Mouse (Mus musculus) midbrain, embryonic 13.5 days (tissue): ENCODE measurements around the gene Xrra1. TPM values are rescaled to one million over a fixed set of nuclear protein-coding genes. Genes with fewer than 3 reads are reported as not detected.
"Not testable (repeated sequence)": the region's sequence is repeated elsewhere in the genome, so short reads cannot be mapped to it uniquely, and the experiment has no call there.

Source experiments
- ATAC-seq: fragments of 200-750 bp; cut with Nextera tagmentation; 2 replicates; pipeline ENCODE4 v1.8.0; 2017; ENCODE audit warnings: mild to moderate bottlenecking, moderate TSS enrichment, moderate library complexity
- H3K27ac ChIP-seq: fragments of 300-500 bp; sonication (generic); 2 replicates; pipeline ENCODE4 v1.5.1; 2015; ENCODE audit warnings: inconsistent platforms, mild to moderate bottlenecking, moderate library complexity
- H3K27me3 ChIP-seq: fragments of 300-500 bp; sonication (generic); 2 replicates; pipeline ENCODE4 v1.6.1; 2015; ENCODE audit warnings: mild to moderate bottlenecking, inconsistent platforms
- H3K36me3 ChIP-seq: fragments of 300-500 bp; sonication (generic); 2 replicates; pipeline ENCODE4 v1.6.1; 2015; ENCODE audit warnings: mild to moderate bottlenecking, inconsistent platforms
- H3K4me1 ChIP-seq: fragments of 300-500 bp; sonication (generic); replicated peaks from 2 replicates; pipeline ENCODE4 v1.6.1; 2015; ENCODE audit warnings: inconsistent platforms
- H3K4me2 ChIP-seq: fragments of 300-500 bp; sonication (generic); replicated peaks from 2 replicates; pipeline ENCODE4 v1.6.1; 2015; ENCODE audit warnings: moderate library complexity, mild to moderate bottlenecking, inconsistent platforms
- H3K4me3 ChIP-seq: fragments of 300-500 bp; sonication (generic); replicated peaks from 2 replicates; pipeline ENCODE4 v1.5.1; 2015; ENCODE audit warnings: mild to moderate bottlenecking, inconsistent platforms
- H3K9ac ChIP-seq: fragments of 300-500 bp; sonication (generic); replicated peaks from 2 replicates; pipeline ENCODE4 v1.6.1; 2015; ENCODE audit warnings: mild to moderate bottlenecking, inconsistent platforms
- H3K9me3 ChIP-seq: fragments of 300-500 bp; sonication (generic); 2 replicates; pipeline ENCODE4 v1.6.1; 2016; ENCODE audit warnings: mild to moderate bottlenecking, inconsistent platforms
- WGBS: fragments of 180-500 bp; shearing (Covaris S2); methylation state at CpG from one replicate; pipeline ENCODE4 v1.1.7; 2015; 5-methylcytosine and 5-hydroxymethylcytosine counted together
- polyA plus RNA-seq: library from polyadenylated mRNA; unstranded; fragments of >200 nt; fragmentation: Nextera tagmentation; extraction: Ambion mirVana; gene quantifications from 2 replicates; pipeline ENCODE4 v1.2.1, GENCODE M21; 2015

The Xrra1 gene
- polyA plus RNA-seq, 1 experiment from 2014 or later: 0.62 TPM

GRCm38 (mm10) chr7:99944520-99944919, 85.6 kb downstream of the Xrra1 start:
- Histone ChIP-seq H3K27ac (no peak overlapping the region), H3K36me3 (peaks cover 73% of the 10 kb centered on the region), H3K4me2 (no peak overlapping the region), H3K9me3 (no peaks in the 10 kb centered on the region), H3K4me3 (no peak overlapping the region), H3K27me3 (no peaks in the 10 kb centered on the region), H3K9ac (no peak overlapping the region), H3K4me1 (no peaks in the 10 kb centered on the region)
- ATAC-seq: no peak
- 99% methylated on average over 3 of the region's 3 CpGs for WGBS

GRCm38 (mm10) chr7:99945012-99945411, 86.1 kb downstream of the Xrra1 start:
- ATAC-seq, H3K9me3 ChIP-seq, H3K27me3 ChIP-seq, H3K4me3 ChIP-seq, H3K9ac ChIP-seq, H3K4me1 ChIP-seq, H3K27ac ChIP-seq, H3K4me2 ChIP-seq: not testable (repeated sequence)
- 94% methylated on average over 22 of the region's 22 CpGs for WGBS
- peaks cover 72% of the 10 kb centered on the region for H3K36me3 ChIP-seq

DNA sequence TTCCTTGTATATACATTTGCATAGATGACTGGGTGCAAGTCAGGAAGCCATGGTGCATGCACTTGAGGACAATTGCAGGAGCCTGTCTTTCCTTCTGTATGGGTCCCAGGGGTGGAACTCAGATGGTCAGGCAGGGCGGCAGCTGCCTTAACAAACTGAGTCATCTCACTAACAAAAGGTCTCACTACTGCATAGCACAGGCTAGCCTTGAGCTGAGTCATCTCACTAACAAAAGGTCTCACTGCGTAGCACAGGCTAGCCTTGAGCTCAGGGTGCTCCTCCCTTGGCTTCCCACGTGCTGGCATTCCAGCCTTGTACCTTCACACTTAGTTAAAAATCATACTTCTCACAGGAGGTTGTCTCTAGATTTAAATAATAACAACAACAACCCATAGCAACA, 87.0 kb downstream of the Xrra1 start:
- 97% methylated on average over 3 of the region's 3 CpGs for WGBS
- no peak overlapping the region for H3K4me2 ChIP-seq
- H3K9ac ChIP-seq: no peak overlapping the region
- no peak overlapping the region for H3K4me3 ChIP-seq
- no peaks in the 10 kb centered on the region for H3K4me1 ChIP-seq
- H3K36me3 ChIP-seq: peaks cover 63% of the 10 kb centered on the region
- no peaks in the 10 kb centered on the region for H3K9me3 ChIP-seq
- ATAC-seq: no peak
- H3K27ac ChIP-seq: no peak overlapping the region
- H3K27me3 ChIP-seq: no peaks in the 10 kb centered on the region

DNA sequence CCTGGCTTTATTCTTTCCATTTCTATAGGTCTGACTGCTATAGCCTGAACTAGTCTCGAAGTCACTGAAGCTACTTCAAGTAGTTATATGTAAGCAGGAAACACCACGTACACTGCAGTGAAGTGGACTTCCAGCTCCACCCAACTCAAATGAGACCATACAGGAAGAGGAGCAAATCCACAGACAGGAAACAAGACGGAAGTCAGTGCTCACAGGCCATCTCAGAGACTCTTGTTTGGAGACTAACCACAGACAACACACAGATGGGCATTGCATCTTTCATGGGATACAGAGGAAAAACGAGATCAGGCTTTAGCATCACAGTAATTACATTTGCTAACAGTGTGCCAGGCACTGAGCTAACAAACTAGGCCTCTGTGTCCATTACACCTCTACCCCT, 87.4 kb downstream of the Xrra1 start:
- no peak overlapping the region for H3K4me2 ChIP-seq
- peaks cover 60% of the 10 kb centered on the region for H3K36me3 ChIP-seq
- H3K4me3 ChIP-seq: no peak overlapping the region
- H3K27ac ChIP-seq: no peak overlapping the region
- WGBS: 94% methylated on average over 4 of the region's 4 CpGs
- H3K9me3 ChIP-seq: no peaks in the 10 kb centered on the region
- no peaks in the 10 kb centered on the region for H3K4me1 ChIP-seq
- no peak for ATAC-seq
- no peak overlapping the region for H3K9ac ChIP-seq
- H3K27me3 ChIP-seq: no peaks in the 10 kb centered on the region

- H3K4me3 ChIP-seq: no peak overlapping the region
- WGBS: 87% methylated on average over 9 of the region's 9 CpGs
- H3K27ac ChIP-seq: no peak overlapping the region
- no peaks in the 10 kb centered on the region for H3K9me3 ChIP-seq
- no peak overlapping the region for H3K4me2 ChIP-seq
- peaks cover 62% of the 10 kb centered on the region for H3K36me3 ChIP-seq
- no peak overlapping the region for H3K9ac ChIP-seq
- H3K27me3 ChIP-seq: no peaks in the 10 kb centered on the region
- H3K4me1 ChIP-seq: no peaks in the 10 kb centered on the region
- no peak for ATAC-seq
Observed at GRCm38 (mm10) chr7:99947329-99947728, 88.4 kb downstream of the Xrra1 start.

- Histone ChIP-seq H3K36me3 (peaks cover 13% of the 10 kb centered on the region; the same call in 1 of the 2 replicates), H3K9ac (no peak overlapping the region), H3K27ac (no peak overlapping the region), H3K4me1 (0 out of 2 replicates have a peak, but pooled peaks cover 4% of the 10 kb centered on the region), H3K4me2 (no peak overlapping the region), H3K27me3 (no peaks in the 10 kb centered on the region), H3K4me3 (no peak overlapping the region), H3K9me3 (no peaks in the 10 kb centered on the region)
- WGBS: 94% methylated on average over 6 of the region's 6 CpGs
- no peak for ATAC-seq
Observed at GRCm38 (mm10) chr7:99953442-99954098, 94.7 kb downstream of the Xrra1 start.

GRCm38 (mm10) chr7:99954212-99954611, 95.3 kb downstream of the Xrra1 start:
- Histone ChIP-seq H3K36me3 (peaks cover 13% of the 10 kb centered on the region; the same call in 1 of the 2 replicates), H3K27ac (no peak overlapping the region), H3K4me1 (0 out of 2 replicates have a peak, but pooled peaks cover 4% of the 10 kb centered on the region), H3K4me2 (no peak overlapping the region), H3K9me3 (no peaks in the 10 kb centered on the region), H3K4me3 (no peak overlapping the region), H3K27me3 (no peaks in the 10 kb centered on the region), H3K9ac (no peak overlapping the region)
- no peak for ATAC-seq
- 98% methylated on average over 8 of the region's 8 CpGs for WGBS

- no peak overlapping the region for H3K4me2 ChIP-seq
- 97% methylated on average over 7 of the region's 7 CpGs for WGBS
- no peaks in the 10 kb centered on the region for H3K27me3 ChIP-seq
- no peak overlapping the region for H3K4me3 ChIP-seq
- H3K27ac ChIP-seq: no peak overlapping the region
- ATAC-seq: no peak
- H3K9ac ChIP-seq: no peak overlapping the region
- H3K36me3 ChIP-seq: peaks cover 9% of the 10 kb centered on the region; the same call in 1 of the 2 replicates
- H3K4me1 ChIP-seq: 0 out of 2 replicates have a peak, but pooled peaks cover 4% of the 10 kb centered on the region
- H3K9me3 ChIP-seq: no peaks in the 10 kb centered on the region
Observed at GRCm38 (mm10) chr7:99956095-99956494, 97.2 kb downstream of the Xrra1 start.

- Histone ChIP-seq H3K4me2 (no peak overlapping the region), H3K27ac (no peak overlapping the region), H3K4me1 (0 out of 2 replicates have a peak, but pooled peaks cover 4% of the 10 kb centered on the region), H3K27me3 (no peaks in the 10 kb centered on the region), H3K9me3 (no peaks in the 10 kb centered on the region), H3K36me3 (peaks cover 5% of the 10 kb centered on the region; the same call in 1 of the 2 replicates), H3K9ac (no peak overlapping the region), H3K4me3 (no peak overlapping the region)
- 80% methylated on average over 12 of the region's 12 CpGs for WGBS
- no peak for ATAC-seq
Observed at GRCm38 (mm10) chr7:99957226-99957965, 98.5 kb downstream of the Xrra1 start.

DNA sequence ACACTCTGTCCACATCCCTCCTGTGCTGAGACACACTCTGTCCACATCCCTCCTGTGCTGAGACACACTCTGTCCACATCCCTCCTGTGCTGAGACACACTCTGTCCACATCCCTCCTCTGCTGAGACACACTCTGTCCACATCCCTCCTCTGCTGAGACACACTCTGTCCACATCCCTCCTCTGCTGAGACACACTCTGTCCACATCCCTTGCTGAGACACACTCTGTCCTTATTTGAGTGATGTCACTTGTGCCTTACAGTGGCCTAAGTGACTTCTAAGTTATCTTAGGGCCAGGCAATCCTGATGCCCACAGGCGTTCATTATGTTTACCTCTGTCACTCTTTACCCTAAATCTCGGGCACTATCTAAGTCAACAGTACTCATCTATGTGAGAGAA, 101.7 kb downstream of the Xrra1 start:
- H3K9ac ChIP-seq, H3K27ac ChIP-seq, H3K4me2 ChIP-seq, H3K27me3 ChIP-seq, H3K36me3 ChIP-seq, ATAC-seq, H3K9me3 ChIP-seq, H3K4me3 ChIP-seq: not testable (repeated sequence)
- WGBS: 88% methylated on average over 2 of the region's 2 CpGs
- peaks cover 18% of the 10 kb centered on the region for H3K4me1 ChIP-seq

- Histone ChIP-seq H3K27ac (no peak overlapping the region), H3K27me3 (no peaks in the 10 kb centered on the region), H3K9ac (no peak overlapping the region), H3K36me3 (no peaks in the 10 kb centered on the region), H3K9me3 (no peaks in the 10 kb centered on the region), H3K4me3 (no peak overlapping the region), H3K4me2 (no peak overlapping the region), H3K4me1 (peaks cover 28% of the 10 kb centered on the region)
- 94% methylated on average over 2 of the region's 2 CpGs for WGBS
- ATAC-seq: no peak
Observed at GRCm38 (mm10) chr7:99961518-99961917, 102.6 kb downstream of the Xrra1 start.

DNA sequence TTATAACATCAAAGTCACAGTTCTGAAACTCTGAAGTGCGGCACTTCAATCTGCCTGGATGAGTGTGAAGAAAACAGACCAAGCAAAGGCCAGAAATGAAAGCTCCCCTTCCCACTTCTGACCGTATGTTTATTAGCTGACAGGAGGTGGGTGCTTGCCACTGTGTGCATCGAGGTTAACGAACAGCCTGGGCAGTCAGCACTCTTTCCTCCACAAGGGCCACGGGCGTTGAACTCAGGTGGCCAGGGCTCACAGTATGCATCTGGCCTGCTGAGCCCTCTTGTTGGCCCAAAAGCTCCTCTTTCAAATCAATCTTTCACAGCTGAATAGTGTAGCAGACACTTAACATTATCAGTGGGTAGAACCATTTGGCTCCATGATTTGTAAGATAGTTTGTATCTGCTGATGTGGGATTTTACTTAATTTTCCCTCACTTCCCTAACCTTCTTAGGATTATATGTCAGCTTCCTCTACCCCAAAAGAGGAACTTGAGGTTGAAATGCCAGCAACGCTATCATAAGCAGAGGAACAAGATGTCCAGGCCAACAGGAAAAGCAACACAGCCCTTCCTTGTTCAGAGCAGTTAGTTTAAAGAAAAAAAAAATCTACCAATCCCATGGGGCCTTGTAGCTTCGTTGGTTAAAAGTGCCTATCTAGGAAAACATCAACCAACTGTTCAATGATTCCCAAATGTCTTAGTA, 103.8 kb downstream of the Xrra1 start:
- Histone ChIP-seq H3K4me1 (peaks cover 35% of the 10 kb centered on the region), H3K9me3 (no peaks in the 10 kb centered on the region), H3K9ac (no peak overlapping the region), H3K27ac (no peak overlapping the region), H3K4me2 (no peak overlapping the region), H3K27me3 (no peaks in the 10 kb centered on the region), H3K4me3 (no peak overlapping the region), H3K36me3 (no peaks in the 10 kb centered on the region)
- ATAC-seq: no peak
- WGBS: 76% methylated on average over 8 of the region's 8 CpGs
